Mouse (Mus musculus) forebrain, embryonic 14.5 days (tissue): ENCODE measurements around the gene Wdr62. TPM values are rescaled to one million over a fixed set of nuclear protein-coding genes. Genes with fewer than 3 reads are reported as not detected.

Experiments
- ATAC-seq: fragments of 200-750 bp; cut with Nextera tagmentation; 2 replicates; pipeline ENCODE4 v1.8.0; 2017; ENCODE audit warnings: mild to moderate bottlenecking, moderate library complexity
- DNase-seq: peaks from one replicate; pipeline ENCODE4 v3.0.0-alpha.2; 2015; ENCODE audit warnings: low spot score
- H3K27ac ChIP-seq: fragments of 300-500 bp; sonication (generic); 2 replicates; pipeline ENCODE4 v1.5.1; 2014; ENCODE audit warnings: low read depth, mild to moderate bottlenecking, control low read depth, low read length, moderate library complexity
- H3K27me3 ChIP-seq: fragments of 300-500 bp; sonication (generic); replicated peaks from 2 replicates; pipeline ENCODE4 v1.6.1; 2014; ENCODE audit warnings: low read length, control low read depth, mixed read lengths; ENCODE audit not compliant: control insufficient read depth, insufficient read depth
- H3K36me3 ChIP-seq: fragments of 300-500 bp; sonication (generic); 2 replicates; pipeline ENCODE4 v1.6.1; 2014; ENCODE audit warnings: low read length, control low read depth; ENCODE audit not compliant: control insufficient read depth, insufficient read depth
- H3K4me1 ChIP-seq: fragments of 300-500 bp; sonication (generic); 2 replicates; pipeline ENCODE4 v1.6.1; 2014; ENCODE audit warnings: antibody characterized with exemption, low read length, control low read depth; ENCODE audit not compliant: control insufficient read depth, insufficient read depth
- H3K4me2 ChIP-seq: fragments of 300-500 bp; sonication (generic); 2 replicates; pipeline ENCODE4 v1.6.1; 2014; ENCODE audit warnings: mild to moderate bottlenecking, control low read depth, low read length
- H3K4me3 ChIP-seq: fragments of 300-500 bp; sonication (generic); 2 replicates; pipeline ENCODE4 v1.5.1; 2014; ENCODE audit warnings: low read depth, low read length, control low read depth
- H3K9ac ChIP-seq: fragments of 300-500 bp; sonication (generic); 2 replicates; pipeline ENCODE4 v1.6.1; 2014; ENCODE audit warnings: mild to moderate bottlenecking, low read length, control low read depth, moderate library complexity
- H3K9me3 ChIP-seq: fragments of 300-500 bp; sonication (generic); replicated peaks from 2 replicates; pipeline ENCODE4 v1.6.1; 2016; ENCODE audit warnings: low read length, control low read depth, mixed read lengths; ENCODE audit not compliant: control insufficient read depth
- WGBS: fragments of 180-500 bp; shearing (Covaris S2); extraction: QIAGEN DNeasy Blood & Tissue Kit; methylation state at CpG from one replicate; pipeline ENCODE4 v1.1.7; 2014; 5-methylcytosine and 5-hydroxymethylcytosine counted together
- polyA plus RNA-seq: library from polyadenylated mRNA; unstranded; fragments of >200 nt; fragmentation: Nextera tagmentation; extraction: Ambion mirVana; gene quantifications from 2 replicates; pipeline ENCODE4 v1.2.1, GENCODE M21; 2014

Wdr62 gene
- polyA plus RNA-seq: 5.6 and 5.8 TPM in 2 replicates

GRCm38 (mm10) chr7:30279951-30280669 is at the start of gene Wdr62, which contains the start of gene Thap8:
Gene Wdr62, minus strand, starts transcription at chr7:30280419.
Gene Thap8, plus strand, starts transcription at chr7:30280094.
- Histone ChIP-seq H3K9ac (peak within 1 kb of the TSS; percentile 59), H3K9me3 (no peaks in the 10 kb centered on the region), H3K36me3 (no peaks in the 10 kb centered on the region), H3K27ac (peak within 1 kb of the TSS; percentile 98), H3K27me3 (no peaks in the 10 kb centered on the region), H3K4me3 (peak within 1 kb of the TSS; percentile 74), H3K4me2 (peak within 1 kb of the TSS; percentile 86), H3K4me1 (no peaks in the 10 kb centered on the region)
- under 1% methylated on average over 38 of the region's 49 CpGs for WGBS
- ATAC-seq: peak; percentile 97
- DNase-seq: peak; percentile 98

GRCm38 (mm10) chr7:30328379-30328778 is 48.2 kb upstream of the Wdr62 start:
- peaks cover 3% of the 10 kb centered on the region for H3K4me1 ChIP-seq
- no peaks in the 10 kb centered on the region for H3K9me3 ChIP-seq
- WGBS: 44% methylated on average over 10 of the region's 10 CpGs
- no peaks in the 10 kb centered on the region for H3K36me3 ChIP-seq
- H3K27ac ChIP-seq: no peak overlapping the region
- ATAC-seq (no peak), DNase-seq (no peak)
- no peak overlapping the region for H3K4me2 ChIP-seq
- H3K9ac ChIP-seq: no peak overlapping the region
- H3K27me3 ChIP-seq: no peaks in the 10 kb centered on the region
- H3K4me3 ChIP-seq: no peak overlapping the region

GRCm38 (mm10) chr7:30327140-30327539 is 46.9 kb upstream of the Wdr62 start:
- Histone ChIP-seq H3K9me3 (no peaks in the 10 kb centered on the region), H3K27me3 (no peaks in the 10 kb centered on the region), H3K4me2 (no peak overlapping the region), H3K4me1 (0 out of 2 replicates have a peak, but pooled peaks cover 2% of the 10 kb centered on the region), H3K27ac (no peak overlapping the region), H3K36me3 (no peaks in the 10 kb centered on the region), H3K4me3 (no peak overlapping the region), H3K9ac (no peak overlapping the region)
- 60% methylated on average over 15 of the region's 15 CpGs for WGBS
- ATAC-seq (no peak), DNase-seq (peak; percentile 26)

GRCm38 (mm10) chr7:30326427-30326826 is 46.2 kb upstream of the Wdr62 start:
- Histone ChIP-seq H3K4me2 (no peak overlapping the region), H3K27me3 (no peaks in the 10 kb centered on the region), H3K9me3 (no peaks in the 10 kb centered on the region), H3K9ac (no peak overlapping the region), H3K4me3 (no peak overlapping the region), H3K27ac (no peak overlapping the region), H3K4me1 (peaks cover 2% of the 10 kb centered on the region; the same call in 1 of the 2 replicates), H3K36me3 (no peaks in the 10 kb centered on the region)
- no peak for DNase-seq
- no peak for ATAC-seq

- peak; percentile 25 for DNase-seq
- WGBS: 41% methylated on average over 2 of the region's 2 CpGs
These were observed 45.1 kb upstream of the Wdr62 start for GRCm38 (mm10) chr7:30325364-30325763.

GRCm38 (mm10) chr7:30324300-30324944 is 44.2 kb upstream of the Wdr62 start:
- H3K4me2 ChIP-seq: no peak overlapping the region
- ATAC-seq (no peak), DNase-seq (no peak)
- H3K9me3 ChIP-seq: no peaks in the 10 kb centered on the region
- H3K36me3 ChIP-seq: no peaks in the 10 kb centered on the region
- H3K27ac ChIP-seq: no peak overlapping the region
- H3K4me1 ChIP-seq: peaks cover 2% of the 10 kb centered on the region; the same call in 1 of the 2 replicates
- WGBS: 82% methylated on average over 5 of the region's 5 CpGs
- H3K4me3 ChIP-seq: no peak overlapping the region
- no peak overlapping the region for H3K9ac ChIP-seq
- no peaks in the 10 kb centered on the region for H3K27me3 ChIP-seq

More at GRCm38 (mm10) chr7:30325364-30325763, 45.1 kb upstream of the Wdr62 start:
- peaks cover 2% of the 10 kb centered on the region; the same call in 1 of the 2 replicates for H3K4me1 ChIP-seq
- no peak for ATAC-seq
- no peaks in the 10 kb centered on the region for H3K9me3 ChIP-seq
- H3K4me3 ChIP-seq: no peak overlapping the region
- H3K4me2 ChIP-seq: no peak overlapping the region
- H3K27ac ChIP-seq: no peak overlapping the region
- H3K9ac ChIP-seq: no peak overlapping the region
- no peaks in the 10 kb centered on the region for H3K36me3 ChIP-seq
- no peaks in the 10 kb centered on the region for H3K27me3 ChIP-seq

GRCm38 (mm10) chr7:30323795-30324194 is 43.6 kb upstream of the Wdr62 start, which contains the start of gene Sdhaf1:
Gene Sdhaf1, minus strand, starts transcription at chr7:30323895.
- DNase-seq (no peak), ATAC-seq (no peak)
- Histone ChIP-seq H3K4me1 (peaks cover 2% of the 10 kb centered on the region; the same call in 1 of the 2 replicates), H3K36me3 (no peaks in the 10 kb centered on the region), H3K27ac (no peak within 1 kb of the TSS), H3K9me3 (no peaks in the 10 kb centered on the region), H3K4me3 (peak within 1 kb of the TSS; percentile 87), H3K9ac (peak within 1 kb of the TSS; percentile 57; the same call in 1 of the 2 replicates), H3K27me3 (no peaks in the 10 kb centered on the region), H3K4me2 (peak within 1 kb of the TSS; percentile 67)
- WGBS: 73% methylated on average over 3 of the region's 3 CpGs

GRCm38 (mm10) chr7:30322865-30323264 is 42.6 kb upstream of the Wdr62 start:
- peaks cover 2% of the 10 kb centered on the region; the same call in 1 of the 2 replicates for H3K4me1 ChIP-seq
- DNase-seq (no peak), ATAC-seq (no peak)
- peak overlapping the region; percentile 57 for H3K9ac ChIP-seq
- 36% methylated on average over 6 of the region's 6 CpGs for WGBS
- no peaks in the 10 kb centered on the region for H3K27me3 ChIP-seq
- no peaks in the 10 kb centered on the region for H3K36me3 ChIP-seq
- peak overlapping the region; percentile 87 for H3K4me3 ChIP-seq
- no peaks in the 10 kb centered on the region for H3K9me3 ChIP-seq
- peak overlapping the region; percentile 67 for H3K4me2 ChIP-seq
- H3K27ac ChIP-seq: no peak overlapping the region
